Mouse (Mus musculus): ENCODE data around the gene Rngtt. TPM values are rescaled to one million over a fixed set of nuclear protein-coding genes. Genes with fewer than 3 reads are reported as not detected.

Rngtt gene
- polyA plus RNA-seq, 1 experiment from 2014 or later = 14.5 TPM

- ATAC-seq (ENCODE audit: insufficient read depth) = no peak
- Histone ChIP-seq H3K4me3 (replicated peaks) (no peak overlapping the region), H3K27me3 (no peaks in the 10 kb centered on the region), H3K9ac (no peak overlapping the region), H3K4me1 (replicated peaks) (peaks cover 15% of the 10 kb centered on the region), H3K9me3 (replicated peaks) (no peaks in the 10 kb centered on the region), H3K4me2 (no peak overlapping the region), H3K36me3 (replicated peaks) (no peaks in the 10 kb centered on the region), H3K27ac (replicated peaks) (0 out of 2 replicates have a peak overlapping the region, but pooled peaks have one; percentile 11)
- WGBS (ENCODE audit: insufficient replicate concordance) = 38% methylated on average over 1 of the region's 1 CpGs
These were observed 175.9 kb downstream of the Rngtt start for GRCm38 (mm10) chr4:33486050-33486449.

- Histone ChIP-seq H3K9me3 (replicated peaks) (no peaks in the 10 kb centered on the region), H3K27me3 (no peaks in the 10 kb centered on the region), H3K36me3 (replicated peaks) (no peaks in the 10 kb centered on the region), H3K27ac (replicated peaks) (no peak overlapping the region), H3K9ac (no peak overlapping the region), H3K4me3 (replicated peaks) (no peak overlapping the region), H3K4me2 (no peak overlapping the region), H3K4me1 (replicated peaks) (peaks cover 18% of the 10 kb centered on the region)
- 47% methylated on average over 1 of the region's 1 CpGs for WGBS (ENCODE audit: insufficient replicate concordance)
- ATAC-seq (ENCODE audit: insufficient read depth) = no peak
These were observed 181.0 kb downstream of the Rngtt start for GRCm38 (mm10) chr4:33491108-33491507.

GRCm38 (mm10) chr4:33494377-33494776, 184.3 kb downstream of the Rngtt start:
- H3K36me3 ChIP-seq (replicated peaks) = no peaks in the 10 kb centered on the region
- no peak for ATAC-seq (ENCODE audit: insufficient read depth)
- H3K4me3 ChIP-seq (replicated peaks) = no peak overlapping the region
- 84% methylated on average over 2 of the region's 2 CpGs for WGBS (ENCODE audit: insufficient replicate concordance)
- no peaks in the 10 kb centered on the region for H3K9me3 ChIP-seq (replicated peaks)
- H3K9ac ChIP-seq = no peak overlapping the region
- no peaks in the 10 kb centered on the region for H3K27me3 ChIP-seq
- peaks cover 17% of the 10 kb centered on the region for H3K4me1 ChIP-seq (replicated peaks)
- no peak overlapping the region for H3K27ac ChIP-seq (replicated peaks)
- H3K4me2 ChIP-seq = no peak overlapping the region

GRCm38 (mm10) chr4:33496985-33497384, 186.9 kb downstream of the Rngtt start:
- no peak for ATAC-seq (ENCODE audit: insufficient read depth)
- H3K4me1 ChIP-seq (replicated peaks) = peaks cover 8% of the 10 kb centered on the region
- H3K27ac ChIP-seq (replicated peaks) = no peak overlapping the region
- no peak overlapping the region for H3K4me3 ChIP-seq (replicated peaks)
- no peaks in the 10 kb centered on the region for H3K27me3 ChIP-seq
- 66% methylated on average over 2 of the region's 2 CpGs for WGBS (ENCODE audit: insufficient replicate concordance)
- H3K36me3 ChIP-seq (replicated peaks) = peaks cover 5% of the 10 kb centered on the region
- H3K4me2 ChIP-seq = no peak overlapping the region
- H3K9ac ChIP-seq = no peak overlapping the region
- H3K9me3 ChIP-seq (replicated peaks) = no peaks in the 10 kb centered on the region

GRCm38 (mm10) chr4:33497657-33498056, 187.5 kb downstream of the Rngtt start:
- no peak overlapping the region for H3K9ac ChIP-seq
- H3K9me3 ChIP-seq (replicated peaks) = no peaks in the 10 kb centered on the region
- ATAC-seq (ENCODE audit: insufficient read depth) = no peak
- H3K4me2 ChIP-seq = no peak overlapping the region
- peaks cover 10% of the 10 kb centered on the region for H3K36me3 ChIP-seq (replicated peaks)
- H3K4me1 ChIP-seq (replicated peaks) = peaks cover 8% of the 10 kb centered on the region
- no peak overlapping the region for H3K27ac ChIP-seq (replicated peaks)
- H3K27me3 ChIP-seq = no peaks in the 10 kb centered on the region
- no peak overlapping the region for H3K4me3 ChIP-seq (replicated peaks)

- Histone ChIP-seq H3K27ac (replicated peaks) (no peak overlapping the region), H3K9me3 (replicated peaks) (no peaks in the 10 kb centered on the region), H3K36me3 (replicated peaks) (peaks cover 14% of the 10 kb centered on the region), H3K4me2 (no peak overlapping the region), H3K4me3 (replicated peaks) (no peak overlapping the region), H3K9ac (no peak overlapping the region), H3K27me3 (no peaks in the 10 kb centered on the region), H3K4me1 (replicated peaks) (peaks cover 8% of the 10 kb centered on the region)
- ATAC-seq (ENCODE audit: insufficient read depth) = no peak
- 65% methylated on average over 4 of the region's 4 CpGs for WGBS (ENCODE audit: insufficient replicate concordance)
These were observed 188.2 kb downstream of the Rngtt start for GRCm38 (mm10) chr4:33498160-33498874.

GRCm38 (mm10) chr4:33506638-33507037, 196.5 kb downstream of the Rngtt start:
- peaks cover 9% of the 10 kb centered on the region; the same call in 1 of the 2 replicates for H3K36me3 ChIP-seq (replicated peaks)
- H3K9ac ChIP-seq = no peak overlapping the region
- H3K4me3 ChIP-seq (replicated peaks) = no peak overlapping the region
- H3K27me3 ChIP-seq = no peaks in the 10 kb centered on the region
- no peaks in the 10 kb centered on the region for H3K9me3 ChIP-seq (replicated peaks)
- no peak for ATAC-seq (ENCODE audit: insufficient read depth)
- H3K27ac ChIP-seq (replicated peaks) = no peak overlapping the region
- H3K4me1 ChIP-seq (replicated peaks) = no peaks in the 10 kb centered on the region
- H3K4me2 ChIP-seq = no peak overlapping the region

- Histone ChIP-seq H3K4me2 (no peak overlapping the region), H3K9ac (no peak overlapping the region), H3K36me3 (replicated peaks) (no peaks in the 10 kb centered on the region), H3K9me3 (replicated peaks) (no peaks in the 10 kb centered on the region), H3K27ac (replicated peaks) (no peak overlapping the region), H3K4me3 (replicated peaks) (no peak overlapping the region), H3K27me3 (no peaks in the 10 kb centered on the region), H3K4me1 (replicated peaks) (no peaks in the 10 kb centered on the region)
- 74% methylated on average over 10 of the region's 10 CpGs for WGBS (ENCODE audit: insufficient replicate concordance)
- no peak for ATAC-seq (ENCODE audit: insufficient read depth)
These were observed 200.4 kb downstream of the Rngtt start for GRCm38 (mm10) chr4:33510544-33510943.

GRCm38 (mm10) chr4:33513421-33513820, 203.3 kb downstream of the Rngtt start:
- ATAC-seq (ENCODE audit: insufficient read depth) = no peak
- Histone ChIP-seq H3K36me3 (replicated peaks) (no peaks in the 10 kb centered on the region), H3K4me3 (replicated peaks) (no peak overlapping the region), H3K4me1 (replicated peaks) (no peaks in the 10 kb centered on the region), H3K27me3 (no peaks in the 10 kb centered on the region), H3K4me2 (no peak overlapping the region), H3K9ac (no peak overlapping the region), H3K27ac (replicated peaks) (no peak overlapping the region), H3K9me3 (replicated peaks) (no peaks in the 10 kb centered on the region)
- WGBS (ENCODE audit: insufficient replicate concordance) = 18% methylated on average over 3 of the region's 3 CpGs

- H3K4me1 ChIP-seq (replicated peaks) = no peaks in the 10 kb centered on the region
- H3K9me3 ChIP-seq (replicated peaks) = no peaks in the 10 kb centered on the region
- no peak for ATAC-seq (ENCODE audit: insufficient read depth)
- no peak overlapping the region for H3K4me3 ChIP-seq (replicated peaks)
- 69% methylated on average over 10 of the region's 10 CpGs for WGBS (ENCODE audit: insufficient replicate concordance)
- no peak overlapping the region for H3K9ac ChIP-seq
- no peaks in the 10 kb centered on the region for H3K36me3 ChIP-seq (replicated peaks)
- no peaks in the 10 kb centered on the region for H3K27me3 ChIP-seq
- H3K27ac ChIP-seq (replicated peaks) = no peak overlapping the region
- H3K4me2 ChIP-seq = no peak overlapping the region
These were observed 204.2 kb downstream of the Rngtt start for GRCm38 (mm10) chr4:33514108-33515000.

- 70% methylated on average over 7 of the region's 7 CpGs for WGBS (ENCODE audit: insufficient replicate concordance)
- Histone ChIP-seq H3K27me3 (no peaks in the 10 kb centered on the region), H3K9ac (no peak overlapping the region), H3K9me3 (replicated peaks) (no peaks in the 10 kb centered on the region), H3K27ac (replicated peaks) (no peak overlapping the region), H3K36me3 (replicated peaks) (no peaks in the 10 kb centered on the region), H3K4me3 (replicated peaks) (no peak overlapping the region), H3K4me1 (replicated peaks) (no peaks in the 10 kb centered on the region), H3K4me2 (no peak overlapping the region)
- ATAC-seq (ENCODE audit: insufficient read depth) = no peak
These were observed 210.1 kb downstream of the Rngtt start for GRCm38 (mm10) chr4:33520196-33520595.
